ENCODE assay signal across 9 mouse cellular contexts in the genomic region with DNA sequence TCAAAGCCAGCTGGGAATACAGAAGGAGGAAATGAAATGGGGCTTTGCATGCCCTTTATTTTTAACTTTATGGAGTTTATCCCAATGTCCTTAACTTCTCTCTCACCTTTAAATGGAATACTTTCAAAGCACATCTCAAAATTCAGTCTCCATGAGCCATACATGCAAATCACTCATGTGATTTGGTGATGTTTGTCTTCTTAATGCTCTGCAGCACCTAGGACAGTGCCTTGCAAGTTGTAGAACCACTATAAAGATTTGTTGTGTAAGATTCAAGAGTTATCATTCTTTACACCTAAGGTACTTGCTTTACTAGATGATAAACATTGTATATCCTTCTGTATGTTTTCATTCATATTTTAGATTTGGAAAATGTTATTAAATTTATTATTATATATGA. TPM values are rescaled to one million over a fixed set of nuclear protein-coding genes. Genes with fewer than 3 reads are reported as not detected.
A peak's percentile ranks its signal among the peaks of the same experiment; 100 is the strongest.
DNase-seq lines count a peak whose midpoint lies in the region; ATAC-seq and TF ChIP-seq lines count a peak whose summit lies in the region.
"Had no signal": no experiment of that assay in that cellular context is flagged by ENCODE, and none has a peak within 500 bp of the region (broad histone marks: within the 10 kb centered on the region; RNA-seq: fewer than 3 reads in every experiment).

No protein-coding gene starts in this region.

- H3K9me3 ChIP-seq in heart, embryonic 12.5 days (replicated peaks), result no peaks in the 10 kb centered on the region
- no peaks in the 10 kb centered on the region for H3K9me3 ChIP-seq in hindbrain, embryonic 15.5 days
- H3K9me3 ChIP-seq in midbrain, embryonic 13.5 days, result no peaks in the 10 kb centered on the region

- ATAC-seq in heart, embryonic 12.5 days (ENCODE audit: insufficient number of reproducible peaks, low FRiP score), result no peak
- no peak for ATAC-seq in hindbrain, embryonic 15.5 days (ENCODE audit: low FRiP score, low read depth)
- ATAC-seq in midbrain, embryonic 13.5 days, result no peak
- ATAC-seq in cerebellum, adult (ENCODE audit: insufficient number of reproducible peaks, low FRiP score, low TSS enrichment), result no peak

- no peak overlapping the region for H3K27ac ChIP-seq in heart, embryonic 12.5 days (ENCODE audit: poor library complexity, severe bottlenecking)
- no peak overlapping the region for H3K27ac ChIP-seq in cortical plate, adult 2 months (ENCODE audit: insufficient read depth, low read length)
- no peak overlapping the region for H3K27ac ChIP-seq in hindbrain, embryonic 15.5 days (replicated peaks)
- no peak overlapping the region for H3K27ac ChIP-seq in midbrain, embryonic 13.5 days

- no peak overlapping the region for H3K9ac ChIP-seq in heart, embryonic 12.5 days
- peak overlapping the region; percentile 97; the same call in 1 of the 2 replicates for H3K9ac ChIP-seq in hindbrain, embryonic 15.5 days
- H3K9ac ChIP-seq in midbrain, embryonic 13.5 days (replicated peaks), result peak overlapping the region; percentile 100

- peak overlapping the region; percentile 65 for H3K4me2 ChIP-seq in heart, embryonic 12.5 days
- H3K4me2 ChIP-seq in hindbrain, embryonic 15.5 days, result peak overlapping the region; percentile 94
- H3K4me2 ChIP-seq in midbrain, embryonic 13.5 days (replicated peaks), result peak overlapping the region; percentile 99

- no peak for TF ChIP-seq POLR2A in cortical plate, adult 2 months (IDR thresholded peaks at IDR 0.05; ENCODE audit: extremely low read depth, insufficient read depth, low read length)

- TF ChIP-seq CTCF in cortical plate, adult 2 months (IDR thresholded peaks at IDR 0.05; ENCODE audit: extremely low read depth, insufficient read depth, low read length), result no peak

- H3K27me3 ChIP-seq in heart, embryonic 12.5 days (replicated peaks), result no peaks in the 10 kb centered on the region
- H3K27me3 ChIP-seq in hindbrain, embryonic 15.5 days, result no peaks in the 10 kb centered on the region
- no peaks in the 10 kb centered on the region for H3K27me3 ChIP-seq in midbrain, embryonic 13.5 days

- H3K4me1 ChIP-seq in heart, embryonic 12.5 days (replicated peaks), result peaks cover 19% of the 10 kb centered on the region
- H3K4me1 ChIP-seq in cortical plate, adult 2 months (ENCODE audit: control insufficient read depth, insufficient read depth, low read length), result peaks cover 3% of the 10 kb centered on the region; the same call in 1 of the 2 replicates
- H3K4me1 ChIP-seq in hindbrain, embryonic 15.5 days (replicated peaks), result peaks cover 24% of the 10 kb centered on the region
- H3K4me1 ChIP-seq in midbrain, embryonic 13.5 days (replicated peaks), result peaks cover 35% of the 10 kb centered on the region

- H3K4me3 ChIP-seq in heart, embryonic 12.5 days, result 0 out of 2 replicates have a peak overlapping the region, but pooled peaks have one; percentile 6
- H3K4me3 ChIP-seq in cortical plate, adult 2 months (ENCODE audit: insufficient read depth, low read length), result peak overlapping the region; percentile 92; the same call in 1 of the 2 replicates
- H3K4me3 ChIP-seq in hindbrain, embryonic 15.5 days, result peak overlapping the region; percentile 98
- H3K4me3 ChIP-seq in midbrain, embryonic 13.5 days (replicated peaks), result peak overlapping the region; percentile 98

- DNase-seq in heart, adult 18-20 months, result no peak
- DNase-seq in adrenal gland, postnatal 4 days (ENCODE audit: low spot score in 2 of 2), result no peak
- DNase-seq in adrenal gland, adult (ENCODE audit: inconsistent age in 2 of 2, low spot score in 1 of 2), result no peak
- DNase-seq: gastrocnemius, postnatal 10 days had no signal

- peaks cover 13% of the 10 kb centered on the region; the same call in 1 of the 2 replicates for H3K36me3 ChIP-seq in heart, embryonic 12.5 days
- H3K36me3 ChIP-seq in hindbrain, embryonic 15.5 days, result peaks cover 4% of the 10 kb centered on the region; the same call in 1 of the 2 replicates
- H3K36me3 ChIP-seq in midbrain, embryonic 13.5 days, result peaks cover 12% of the 10 kb centered on the region

RNA-seq across cellular contexts. Expression of a gene that starts 2.9 kb away (rescaled TPM):
- 21.1 and 24.3 TPM in 2 replicates for polyA plus RNA-seq in heart, embryonic 12.5 days (2016; fragmentation: Nextera tagmentation; extraction: Ambion mirVana)
- 10 to 100 TPM; 27.0 to 29.4 TPM for total RNA-seq in heart, adult 18-20 months (2021)
- polyA plus RNA-seq in cortical plate, adult 2 months (2012; rRNA removed), result 64.0 and 69.9 TPM in 2 replicates
- polyA plus RNA-seq in hindbrain, embryonic 15.5 days (2015; fragmentation: Nextera tagmentation; extraction: Ambion mirVana), result 29.2 and 32.2 TPM in 2 replicates
- 40.2 and 41.7 TPM in 2 replicates for polyA plus RNA-seq in midbrain, embryonic 13.5 days (2015; fragmentation: Nextera tagmentation; extraction: Ambion mirVana)
- 10 to 100 TPM; 58.2 to 71.2 TPM for total RNA-seq in adrenal gland, postnatal 4 days (2021)

RNA-seq across cellular contexts. Expression of a gene that starts 28.4 kb away (rescaled TPM):
- polyA plus RNA-seq in heart, embryonic 12.5 days (2016; fragmentation: Nextera tagmentation; extraction: Ambion mirVana), result 14.4 and 15.4 TPM in 2 replicates
- total RNA-seq in heart, adult 18-20 months (2021), result 10 to 100 TPM; 40.8 to 50.3 TPM
- polyA plus RNA-seq in cortical plate, adult 2 months (2012; rRNA removed), result 66.9 and 70.4 TPM in 2 replicates
- 30.8 and 31.1 TPM in 2 replicates for polyA plus RNA-seq in hindbrain, embryonic 15.5 days (2015; fragmentation: Nextera tagmentation; extraction: Ambion mirVana)
- polyA plus RNA-seq in midbrain, embryonic 13.5 days (2015; fragmentation: Nextera tagmentation; extraction: Ambion mirVana), result 27.8 and 32.9 TPM in 2 replicates
- total RNA-seq in adrenal gland, postnatal 4 days (2021), result 10 to 100 TPM; 34.7 to 38.1 TPM

RNA-seq across cellular contexts. Expression of a gene that starts 28.4 kb away (rescaled TPM):
- polyA plus RNA-seq in heart, embryonic 12.5 days (2016; fragmentation: Nextera tagmentation; extraction: Ambion mirVana), result 79.4 and 80.3 TPM in 2 replicates
- 10 to 100 TPM; 38.0 to 46.1 TPM for total RNA-seq in heart, adult 18-20 months (2021)
- polyA plus RNA-seq in cortical plate, adult 2 months (2012; rRNA removed), result 71.3 and 74.5 TPM in 2 replicates
- 80.9 and 85.9 TPM in 2 replicates for polyA plus RNA-seq in hindbrain, embryonic 15.5 days (2015; fragmentation: Nextera tagmentation; extraction: Ambion mirVana)
- polyA plus RNA-seq in midbrain, embryonic 13.5 days (2015; fragmentation: Nextera tagmentation; extraction: Ambion mirVana), result 128 and 130 TPM in 2 replicates
- total RNA-seq in adrenal gland, postnatal 4 days (2021), result 100 to 1,000 TPM in 1 of 2 experiments, 10 to 100 TPM in 1; 99.5 to 108 TPM

Comparison
In these comparisons a context has a peak if more than half of its experiments do, and no peak if none do; other contexts are left out.
1. H3K4me3 ChIP-seq: peak in every context shown above with its lines; median percentile 98 in hindbrain, embryonic 15.5 days; 98 in midbrain, embryonic 13.5 days; 92 in cortical plate, adult 2 months; 6 in heart, embryonic 12.5 days.